Mouse (Mus musculus): ENCODE measurements around the gene Kansl1.

- TF ChIP-seq POLR2A (IDR thresholded peaks at IDR 0.05; ENCODE audit: insufficient read depth, low read depth, low read length) (no peak), CTCF (IDR thresholded peaks at IDR 0.05; ENCODE audit: insufficient read depth, low read depth, low read length) (no peak)
These were observed 151.8 kb downstream of the Kansl1 start for GRCm38 (mm10) chr11:104316685-104317400.
